Mouse (Mus musculus): ENCODE measurements around the gene Rhox2e.
"Not testable (repeated sequence)": the region's sequence is repeated elsewhere in the genome, so short reads cannot be mapped to it uniquely, and the experiment has no call there.

DNA sequence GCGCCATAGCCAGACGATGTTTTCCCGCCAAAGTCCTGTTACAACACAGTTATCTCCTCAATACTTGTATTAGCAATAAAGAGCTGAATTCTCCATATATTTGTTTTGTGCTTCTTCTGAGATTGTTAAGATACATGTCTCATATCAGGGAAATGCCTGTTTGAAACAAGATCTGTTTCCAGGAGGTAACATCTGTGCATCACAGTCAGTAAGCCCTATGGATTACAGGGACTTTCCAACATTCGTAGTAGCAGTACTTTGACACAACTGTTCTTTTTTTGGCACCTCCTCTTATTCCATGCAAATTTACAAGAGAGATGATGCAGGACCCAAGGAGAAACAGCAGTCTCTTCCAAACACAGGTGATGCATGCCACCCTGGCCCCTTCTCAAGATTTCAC is 11.5 kb downstream of the Rhox2e start, which contains the start of gene Rhox3e:
- not testable (repeated sequence) for TF ChIP-seq CTCF, EP300 (IDR thresholded peaks at IDR 0.05)
